Mouse (Mus musculus): Measurements from ENCODE around the gene Bcdin3d.
"Not testable (repeated sequence)": the region's sequence is repeated elsewhere in the genome, so short reads cannot be mapped to it uniquely, and the experiment has no call there.

Bcdin3d gene

GRCm38 (mm10) chr15:99472972-99473371, 1.6 kb downstream of the Bcdin3d start:
- no peak for DNase-seq (ENCODE audit: inconsistent ontology term)

DNA sequence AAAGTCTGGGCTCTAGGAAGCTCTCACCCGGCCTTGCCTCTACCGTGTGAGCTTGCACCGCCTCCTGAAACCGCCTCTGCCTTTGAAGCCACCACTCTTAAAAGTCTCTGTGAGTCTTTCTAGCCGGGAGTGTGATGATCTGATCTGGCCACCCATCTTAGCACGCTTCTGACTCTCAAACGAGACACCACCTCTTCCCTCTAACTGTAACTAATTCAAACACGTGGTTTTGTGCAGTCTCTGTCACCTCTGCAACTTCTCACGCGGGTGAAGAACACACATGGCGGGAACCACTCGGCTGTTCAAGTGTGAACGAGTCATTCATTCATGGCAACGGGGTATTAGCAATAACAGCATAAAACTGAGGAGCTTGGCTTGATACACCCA, 2.9 kb downstream of the Bcdin3d start:
- no peak for DNase-seq (ENCODE audit: inconsistent ontology term)

DNA sequence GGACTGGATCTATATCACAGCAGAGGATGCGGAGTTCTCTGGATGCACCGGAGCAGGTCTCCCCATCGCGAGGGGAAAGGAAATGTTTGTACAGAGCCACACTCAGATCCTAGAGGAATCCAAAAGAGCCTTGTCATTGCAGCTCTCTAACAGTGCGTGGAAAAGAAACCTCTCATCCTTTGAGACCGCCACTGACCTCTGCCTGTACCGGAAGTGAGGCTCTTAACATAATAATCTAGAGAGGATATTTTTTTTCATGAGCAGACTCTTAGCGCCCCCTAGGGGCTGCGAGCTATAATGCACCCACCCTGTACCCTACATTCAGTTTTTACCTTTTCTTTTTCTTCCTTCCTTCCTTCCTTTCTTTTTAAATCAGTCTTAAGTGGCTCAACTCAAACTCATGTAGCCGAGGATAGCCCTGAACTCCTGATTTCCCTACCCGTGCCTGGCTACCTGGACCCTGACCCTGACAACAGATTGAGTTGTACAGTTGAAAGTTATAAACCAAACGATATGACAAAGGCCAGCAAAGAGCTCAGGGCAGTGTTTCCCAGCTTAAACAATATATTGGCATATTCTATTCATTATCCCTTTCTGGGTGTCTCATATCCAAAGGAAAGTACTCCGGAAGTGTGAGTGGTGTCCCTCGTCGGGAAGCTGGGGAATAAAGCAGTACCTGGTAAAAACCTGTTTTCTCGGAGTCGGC, 3.4 kb downstream of the Bcdin3d start:
- peak; percentile 27 for DNase-seq (ENCODE audit: inconsistent ontology term)

DNA sequence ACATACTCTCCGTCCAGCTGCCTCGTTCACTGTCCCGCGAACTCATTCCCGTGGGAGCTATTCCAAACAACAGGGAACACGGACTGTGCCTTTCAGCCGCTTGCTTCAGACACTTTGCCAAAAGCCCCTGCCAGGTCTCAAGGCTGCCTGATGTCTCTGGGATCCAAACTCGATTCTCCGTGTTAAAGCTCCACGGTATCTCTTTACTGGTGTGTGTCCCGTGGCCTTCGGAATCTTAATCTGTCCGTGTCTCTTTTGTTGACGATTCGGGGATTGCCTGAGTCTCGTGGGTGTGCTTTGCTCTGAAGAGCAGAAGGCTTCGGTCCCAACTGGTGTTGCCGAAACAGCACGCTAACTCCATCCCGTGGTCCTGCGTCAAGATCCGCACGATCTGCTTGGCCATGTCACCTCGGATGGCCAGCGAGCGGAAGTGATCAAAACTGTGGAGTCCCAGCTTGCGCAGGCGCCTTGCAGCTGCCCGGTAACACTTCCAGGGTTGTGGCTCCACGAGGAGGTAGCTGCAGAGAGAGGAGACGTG, 4.2 kb downstream of the Bcdin3d start:
- no peak for DNase-seq (ENCODE audit: inconsistent ontology term)

DNA sequence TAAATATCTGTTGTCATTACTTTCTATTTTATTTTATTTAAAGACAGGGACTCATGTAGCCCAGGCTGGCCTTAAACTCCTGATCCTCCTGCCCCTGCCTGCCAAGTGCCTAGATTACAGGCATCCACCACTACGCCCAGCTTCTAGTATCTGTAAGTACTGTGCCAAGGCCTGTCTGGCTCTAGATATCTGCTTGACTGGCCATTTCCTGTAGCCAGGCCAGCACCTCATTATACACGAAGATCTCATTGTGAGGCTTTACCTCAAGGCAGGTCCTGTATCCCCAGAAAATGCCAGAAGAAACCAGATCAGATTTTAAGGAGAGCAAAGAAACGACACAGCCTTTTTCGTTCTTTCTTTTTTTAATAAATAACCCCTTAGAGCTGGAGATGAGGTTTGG, 4.8 kb downstream of the Bcdin3d start:
- no peak for DNase-seq (ENCODE audit: inconsistent ontology term)

GRCm38 (mm10) chr15:99469067-99469466, 5.5 kb downstream of the Bcdin3d start:
- DNase-seq (ENCODE audit: inconsistent ontology term), result peak; percentile 47

DNA sequence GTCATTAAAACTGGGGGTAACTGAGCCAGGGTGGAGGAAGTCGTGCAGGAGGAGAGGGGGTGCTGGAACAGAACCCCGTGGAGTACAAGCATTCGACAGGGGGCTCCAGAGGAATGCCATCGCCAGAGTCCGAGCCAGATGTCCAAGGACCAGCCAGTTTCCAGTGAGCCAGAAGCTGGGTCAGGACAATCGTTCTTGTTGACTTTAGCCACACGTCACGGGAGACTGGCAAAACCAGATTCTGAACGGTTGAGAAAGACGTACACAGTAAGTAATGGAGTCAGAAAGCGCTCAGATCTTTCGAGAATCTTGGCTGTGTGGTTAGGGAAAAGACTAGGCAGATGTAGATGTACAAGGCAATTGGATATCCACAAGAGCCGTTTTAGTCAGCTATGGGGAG, 11.3 kb downstream of the Bcdin3d start:
- no peak for DNase-seq (ENCODE audit: inconsistent ontology term)

DNA sequence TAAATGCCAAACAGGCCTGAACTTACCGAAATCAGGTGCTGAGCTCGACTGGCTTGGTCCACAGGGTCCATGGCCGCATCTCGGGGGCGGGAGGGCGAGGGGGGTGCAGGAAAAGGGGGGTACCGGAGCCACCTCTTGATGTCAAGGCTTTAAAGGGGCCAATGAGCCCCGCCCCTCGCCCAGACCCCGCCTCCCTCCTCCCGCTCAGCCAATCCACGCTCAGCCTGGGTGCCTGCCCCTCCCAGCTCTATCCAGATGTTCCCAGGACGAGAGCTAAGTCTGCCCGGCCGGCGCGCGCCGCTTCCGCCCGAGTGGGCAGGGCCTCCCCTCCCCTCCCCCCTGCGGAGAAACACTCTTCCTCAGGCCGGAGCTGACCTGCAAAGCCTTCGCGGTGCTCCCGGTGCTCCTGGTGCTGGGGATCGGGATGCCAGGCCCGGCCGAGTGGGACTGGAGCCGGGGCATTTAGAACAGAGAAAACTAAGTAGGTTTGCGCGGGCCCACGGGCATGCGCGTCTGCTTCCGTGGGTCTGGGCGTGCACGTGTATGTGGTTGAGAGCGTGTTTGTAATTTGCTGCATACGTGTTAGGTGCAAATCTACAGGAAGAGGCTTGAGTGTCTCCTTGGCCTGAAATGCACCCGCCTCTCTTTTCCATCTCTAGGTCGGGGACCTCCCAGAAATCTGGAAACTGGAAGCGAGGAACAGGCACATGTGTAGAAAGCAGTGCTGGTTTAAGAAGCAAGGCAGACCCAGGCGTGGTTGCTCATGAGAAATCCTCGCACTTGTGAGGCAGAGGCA, 16.7 kb downstream of the Bcdin3d start, which contains the start of gene Nckap5l:
Nckap5l (minus strand) TSS at position 143 of the 796 bp plus-strand sequence.
- DNase-seq (ENCODE audit: inconsistent ontology term), result peak; percentile 95

GRCm38 (mm10) chr15:99456963-99457605, 17.4 kb downstream of the Bcdin3d start:
- peak; percentile 86 for DNase-seq (ENCODE audit: inconsistent ontology term)

- no peak for DNase-seq (ENCODE audit: inconsistent ontology term)
Observed at GRCm38 (mm10) chr15:99456338-99456962, 18.1 kb downstream of the Bcdin3d start.

- no peak for DNase-seq (ENCODE audit: inconsistent ontology term)
Observed at GRCm38 (mm10) chr15:99455415-99455814, 19.1 kb downstream of the Bcdin3d start.

GRCm38 (mm10) chr15:99454585-99455279, 19.8 kb downstream of the Bcdin3d start:
- no peak for DNase-seq (ENCODE audit: inconsistent ontology term)

- no peak for DNase-seq (ENCODE audit: inconsistent ontology term)
Observed at GRCm38 (mm10) chr15:99453153-99453900, 21.2 kb downstream of the Bcdin3d start.

DNA sequence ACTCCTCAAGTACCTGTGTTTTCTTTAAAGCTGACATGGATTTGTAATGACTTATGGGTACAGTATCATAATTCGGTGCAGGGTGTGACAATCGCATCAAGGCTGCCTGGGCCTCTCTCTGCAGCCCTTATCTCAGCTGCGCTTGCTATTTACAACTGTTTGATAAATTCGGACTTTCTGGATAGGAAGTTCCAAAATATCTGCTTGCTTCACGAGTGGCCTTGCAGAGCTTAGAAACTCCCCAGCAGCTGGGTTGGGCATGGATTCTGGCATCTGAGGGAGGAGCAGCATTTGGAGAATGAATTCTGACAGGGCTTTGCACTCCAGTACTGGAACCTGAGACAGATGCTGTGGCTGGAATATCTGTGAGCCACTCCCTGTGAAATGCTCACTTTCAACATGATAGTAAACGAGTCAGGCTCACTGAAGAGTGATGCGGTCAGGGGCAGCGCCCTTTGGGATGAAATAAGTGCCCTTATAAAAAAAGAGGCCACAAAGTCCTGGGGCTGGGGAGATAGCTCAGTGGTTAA, 24.7 kb downstream of the Bcdin3d start:
- no peak for DNase-seq (ENCODE audit: inconsistent ontology term)

DNA sequence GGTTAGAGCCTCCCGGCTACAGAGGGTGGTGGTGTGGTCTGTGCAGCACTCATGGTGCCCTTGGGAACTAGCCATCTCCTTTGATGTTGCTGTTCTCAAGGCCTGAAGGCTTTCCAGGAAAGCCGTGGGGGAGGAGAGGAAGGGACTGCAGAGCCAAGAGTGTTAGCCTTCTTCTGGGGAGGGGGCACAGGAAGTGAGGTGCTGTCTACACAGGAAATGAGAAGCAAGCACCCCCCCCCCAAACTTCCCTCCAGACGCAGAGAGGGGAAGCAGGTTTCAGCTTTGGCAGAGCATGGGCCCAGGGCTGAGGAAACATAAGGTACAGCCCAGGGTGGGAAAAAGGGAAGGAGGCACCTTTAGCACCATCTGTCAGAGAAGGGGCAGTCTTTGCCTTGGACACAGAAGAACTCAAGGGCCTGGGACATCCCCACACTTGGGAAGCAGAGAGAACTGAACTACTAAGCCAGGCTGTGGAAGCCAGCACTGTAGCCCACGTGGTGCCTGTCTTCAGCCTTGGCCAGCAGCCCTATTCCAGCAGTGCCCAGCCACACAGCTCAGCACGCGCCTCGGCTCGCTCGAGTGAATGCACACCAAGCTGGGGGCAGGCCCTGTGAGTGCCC, 25.3 kb downstream of the Bcdin3d start:
- DNase-seq (ENCODE audit: inconsistent ontology term), result peak; percentile 29

- not testable (repeated sequence) for DNase-seq (ENCODE audit: inconsistent ontology term)
Observed at GRCm38 (mm10) chr15:99446136-99446535, 28.4 kb downstream of the Bcdin3d start.

DNA sequence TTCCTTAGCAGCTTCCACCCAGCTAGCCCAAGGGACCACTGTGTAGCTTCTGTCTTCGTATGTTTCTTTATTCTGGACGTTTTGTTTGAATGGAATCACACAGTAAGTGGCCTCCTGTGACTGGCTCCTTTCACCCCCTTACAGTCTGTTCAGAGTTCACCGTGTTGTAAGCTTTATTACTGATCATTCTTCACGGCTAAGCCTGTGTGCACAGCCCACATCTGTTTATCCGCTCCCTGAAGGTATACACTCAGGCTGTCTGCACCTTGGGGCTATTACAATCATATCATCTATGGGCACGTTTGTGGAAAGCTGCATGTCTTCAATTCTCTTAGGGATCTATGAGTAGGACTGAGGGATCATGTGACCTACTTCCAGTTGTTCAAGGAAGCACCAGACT, 29.0 kb downstream of the Bcdin3d start:
- no peak for DNase-seq (ENCODE audit: inconsistent ontology term)

DNA sequence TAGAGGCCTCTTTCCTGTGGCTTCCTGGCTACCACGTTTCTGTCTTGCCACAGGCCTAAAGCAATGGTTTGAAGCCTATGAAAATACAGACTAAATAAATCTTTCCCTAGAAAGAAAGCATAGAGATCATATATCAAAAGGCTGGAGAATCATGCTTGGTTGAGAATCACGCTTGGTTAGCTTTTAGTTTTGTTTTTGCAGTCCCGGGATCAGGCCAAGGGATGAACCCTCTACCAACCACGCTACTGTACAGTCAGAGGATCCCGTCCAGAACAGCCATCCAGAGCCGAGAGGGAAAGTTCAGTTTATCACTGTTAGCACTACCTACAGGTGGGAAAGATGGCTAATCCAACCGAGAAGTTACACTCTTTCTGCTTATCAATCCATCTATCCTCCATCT, 32.2 kb downstream of the Bcdin3d start:
- DNase-seq (ENCODE audit: inconsistent ontology term), result no peak

- no peak for DNase-seq (ENCODE audit: inconsistent ontology term)
Observed at GRCm38 (mm10) chr15:99440816-99441457, 33.6 kb downstream of the Bcdin3d start.

Measured in Muller cell, postnatal 12 days (primary cell).